Mouse (Mus musculus) embryo, embryonic 9.5 days (tissue): ENCODE measurements at regions not wholly inside any gene's neighbourhood (a gene's known extent, or its start where the extent isn't known, plus 50 kb on each side); places are given as distances from the start of the nearest gene placed in this dataset.

ENCODE experiments used
- DNase-seq: peaks from one replicate; pipeline ENCODE4 v3.0.0-alpha.2; 2017; ENCODE audit errors: extremely low spot score

GRCm38 (mm10) chr14:109266521-109266920 is 352.6 kb upstream of the Slitrk1 start:
- no peak for DNase-seq

DNA sequence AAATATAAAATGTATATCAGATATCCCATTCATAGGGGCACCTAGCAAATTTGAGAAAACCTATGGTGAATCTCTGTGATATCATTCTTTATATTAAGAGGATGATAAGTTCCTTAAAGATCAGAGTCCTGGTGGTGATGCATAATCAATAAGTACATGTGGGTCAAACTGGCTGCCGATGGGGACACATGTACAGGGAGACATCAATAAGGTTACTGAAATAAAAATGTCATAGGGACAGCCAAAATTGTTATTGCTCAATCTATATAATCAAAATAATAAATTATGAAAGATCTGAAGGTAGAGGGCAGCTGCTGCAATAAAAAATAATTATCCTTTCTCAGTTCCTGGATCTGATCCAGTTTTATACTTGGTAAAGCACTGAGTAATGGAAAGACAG is 348.0 kb upstream of the Slitrk1 start:
- DNase-seq: no peak

DNA sequence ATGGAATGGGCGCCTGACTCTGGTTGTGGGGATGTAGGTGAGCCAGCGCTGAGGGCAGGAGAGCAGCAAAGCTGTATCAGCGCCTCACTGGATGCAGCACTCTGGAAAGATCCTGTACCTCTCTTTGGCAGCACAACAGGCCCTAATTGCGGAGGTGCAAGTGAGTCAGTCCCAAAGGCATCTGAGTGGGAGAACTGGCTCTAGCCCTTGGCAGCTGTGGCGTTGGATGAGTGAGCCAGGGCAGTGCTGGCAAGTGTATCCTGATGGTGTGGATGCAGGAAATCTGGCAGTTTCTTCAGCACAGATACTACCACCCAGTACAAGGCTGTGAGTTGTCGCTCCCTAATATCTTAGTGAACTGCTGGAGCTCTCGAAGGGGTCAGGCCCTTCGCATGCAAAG is 300.9 kb upstream of the Slitrk1 start:
- DNase-seq: no peak

DNA sequence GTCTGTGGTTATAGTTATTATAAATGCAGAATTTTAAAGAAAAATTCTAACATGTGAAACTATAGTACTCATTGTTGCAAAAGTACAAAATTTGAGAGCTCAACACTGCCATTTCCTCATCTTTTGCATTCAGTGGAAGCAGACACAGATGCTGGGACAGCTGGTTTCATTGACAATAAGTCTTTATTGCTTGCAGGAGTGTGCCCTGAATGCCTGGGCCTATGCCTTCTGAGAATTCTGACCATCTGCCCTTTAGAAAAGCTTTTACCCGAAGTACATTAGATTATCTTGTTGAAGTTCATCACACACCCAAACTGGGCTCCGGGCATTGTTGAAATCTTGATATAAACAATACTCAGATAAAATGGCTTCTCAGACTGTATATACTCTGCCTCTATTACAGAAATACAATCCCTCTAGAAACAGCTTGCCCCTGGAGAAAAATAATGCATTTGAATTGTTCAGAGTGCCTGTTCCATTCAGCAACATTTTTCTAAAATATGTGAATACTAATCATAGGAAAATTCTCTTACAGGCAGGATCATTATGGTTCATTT is 266.1 kb upstream of the Slitrk1 start:
- DNase-seq: no peak

- DNase-seq: peak; percentile 1
Observed at GRCm38 (mm10) chr14:109176602-109177179, 262.7 kb upstream of the Slitrk1 start.

GRCm38 (mm10) chr14:109175819-109176218 is 261.9 kb upstream of the Slitrk1 start:
- DNase-seq: no peak
